Mouse (Mus musculus) monocyte, adult 5-6 weeks (primary cell): ENCODE results near the gene Ppm1m. TPM values are rescaled to one million over a fixed set of nuclear protein-coding genes. Genes with fewer than 3 reads are reported as not detected.

Source experiments
- ATAC-seq: fragments of 153-309, 156-312 bp; replicated peaks from 2 replicates; pipeline ENCODE4 v1.8.0; 2017; ENCODE audit warnings: mild to moderate bottlenecking; ENCODE audit not compliant: low TSS enrichment, insufficient number of reproducible peaks, severe bottlenecking, poor library complexity, low FRiP score
- total RNA-seq: library from RNA; stranded (forward); fragments of 200-1000, 200-491, 200-594 nt; gene quantifications from 3 replicates; pipeline ENCODE4 v1.2.3, GENCODE M21; 2017

The Ppm1m gene
- total RNA-seq, 1 experiment from 2014 or later: 30.2 TPM

GRCm38 (mm10) chr9:106222994-106223393, 23.4 kb upstream of the Ppm1m start:
- ATAC-seq: 0 out of 2 replicates have a peak, but pooled peaks have one; percentile 37

DNA sequence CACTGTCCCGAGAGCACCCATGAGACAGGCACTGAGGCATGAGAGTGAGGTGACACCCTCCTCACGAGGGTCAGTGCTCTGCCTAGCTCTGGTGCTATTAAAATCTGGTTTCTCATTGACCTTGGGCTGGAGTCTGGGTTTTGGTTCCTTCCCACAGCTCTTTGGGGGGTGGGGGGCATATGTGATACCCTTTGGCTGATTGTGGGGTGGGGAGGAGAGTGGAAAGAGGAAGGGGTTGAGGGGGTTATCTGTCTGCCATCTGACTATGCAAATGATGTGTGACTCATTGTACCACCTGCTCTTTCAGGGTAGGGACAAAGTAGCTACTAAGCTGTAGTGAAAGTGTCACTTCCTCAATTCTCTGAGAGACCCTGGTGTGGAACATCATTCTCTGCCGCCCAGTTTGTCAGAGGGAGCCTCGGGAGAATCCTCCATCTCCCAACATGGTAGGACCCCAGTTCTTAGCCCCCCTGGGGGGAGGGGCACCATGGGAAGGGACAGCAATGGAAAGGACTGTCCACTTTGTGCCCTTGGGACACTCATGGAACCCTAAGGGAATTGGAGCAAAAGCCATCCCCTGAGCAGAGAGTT, 22.8 kb upstream of the Ppm1m start, which contains the start of gene Tlr9:
Gene Tlr9 (plus strand): TSS at position 338 of the 591 bp plus-strand sequence.
- peak; percentile 69 for ATAC-seq

- ATAC-seq: no peak
These were observed 21.5 kb upstream of the Ppm1m start for GRCm38 (mm10) chr9:106220894-106221523.

- ATAC-seq: no peak
These were observed 17.4 kb upstream of the Ppm1m start for GRCm38 (mm10) chr9:106216971-106217370.

DNA sequence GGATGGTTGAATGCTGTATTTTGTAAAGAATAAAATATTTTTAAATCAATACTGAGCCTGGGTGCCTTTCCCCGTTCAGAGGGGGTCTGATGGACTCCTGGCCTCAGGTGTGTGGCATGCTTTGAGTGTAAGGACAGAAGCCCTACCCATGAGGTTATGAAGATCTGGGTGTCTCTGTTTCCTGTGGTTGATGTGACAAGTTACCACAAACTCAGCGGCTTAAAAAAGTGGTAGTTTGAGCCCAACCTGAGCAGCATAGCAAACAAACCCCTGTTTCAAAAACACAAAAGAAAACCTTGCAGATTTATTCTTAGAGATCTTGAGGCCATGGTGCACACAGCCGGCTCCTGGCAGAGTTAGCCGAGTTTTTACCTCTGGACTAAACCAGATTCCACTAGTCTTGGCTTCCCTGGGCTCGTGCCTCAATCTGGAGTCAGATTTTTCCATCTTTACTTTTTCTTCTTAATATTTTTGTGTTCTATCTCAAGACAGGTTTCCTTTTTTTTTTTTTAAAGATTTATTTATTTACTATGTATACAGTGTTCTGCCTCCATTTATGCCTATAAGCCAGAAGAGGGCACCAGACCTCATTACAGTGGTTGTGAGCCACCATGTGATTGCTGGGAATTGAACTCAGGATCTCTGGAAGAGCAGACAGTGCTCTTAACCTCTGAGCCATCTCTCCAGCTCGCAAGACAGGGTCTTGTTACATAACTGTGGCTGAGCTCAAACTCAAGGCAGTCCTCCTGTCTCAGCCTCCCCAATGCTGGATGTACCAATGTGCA, 16.0 kb upstream of the Ppm1m start:
- ATAC-seq: no peak

DNA sequence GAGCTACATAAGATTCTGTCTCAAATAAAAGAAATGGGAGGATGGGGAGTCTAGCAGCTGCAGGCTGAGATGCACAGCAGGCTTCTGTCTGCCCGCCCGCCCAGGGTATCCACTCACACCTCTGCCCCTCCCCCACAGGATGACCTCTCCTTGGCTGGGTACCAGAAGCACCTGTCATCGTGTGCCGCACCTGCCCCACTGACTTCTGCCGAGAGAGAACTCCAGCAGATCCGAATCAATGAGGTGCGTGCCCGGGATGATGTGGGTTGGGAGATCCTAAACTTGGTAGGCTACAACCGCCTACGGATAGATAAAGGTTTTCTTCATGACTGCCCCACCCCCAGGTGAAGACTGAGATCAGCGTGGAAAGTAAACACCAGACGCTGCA, 13.0 kb upstream of the Ppm1m start:
- ATAC-seq: no peak

DNA sequence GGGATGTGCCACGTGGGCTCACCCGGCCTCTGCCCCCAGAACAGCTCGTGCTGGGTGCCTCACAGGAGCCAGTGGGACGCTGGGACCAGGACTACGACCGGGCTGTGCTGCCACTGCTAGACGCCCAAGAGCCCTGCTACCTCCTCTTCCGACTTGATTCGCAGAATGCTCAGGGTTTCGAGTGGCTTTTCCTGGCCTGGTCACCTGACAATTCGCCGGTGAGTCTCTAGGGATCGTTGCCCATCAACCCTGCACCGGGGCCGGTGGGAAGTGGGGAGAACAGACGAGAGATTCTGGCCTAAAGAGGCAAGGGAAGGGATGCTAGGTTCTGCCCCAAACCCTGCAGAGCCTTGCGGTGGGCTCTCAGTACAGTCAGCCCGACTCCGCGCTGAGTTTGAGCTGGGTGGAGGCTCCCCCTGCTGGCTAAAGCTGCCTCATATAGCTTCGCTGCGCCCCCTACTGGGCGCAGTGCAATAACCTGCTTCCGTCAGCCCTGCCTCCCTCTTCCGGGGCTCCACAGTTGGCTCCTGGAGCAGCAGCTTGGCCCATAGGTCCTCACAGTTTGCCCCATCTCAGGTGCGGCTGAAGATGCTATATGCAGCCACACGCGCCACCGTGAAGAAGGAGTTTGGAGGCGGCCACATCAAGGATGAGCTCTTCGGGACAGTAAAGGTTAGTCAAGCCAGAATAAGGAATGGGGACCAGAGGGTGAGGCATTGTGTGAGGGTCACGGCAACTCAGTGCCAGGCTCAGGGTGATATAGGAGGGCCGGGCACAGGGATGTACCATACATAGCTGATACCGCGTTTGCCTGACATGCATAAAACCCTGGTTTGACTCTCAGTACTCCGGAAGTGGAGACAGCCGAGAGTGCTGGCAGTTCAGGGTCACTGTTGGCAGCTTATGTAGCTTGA, 12.4 kb upstream of the Ppm1m start:
- ATAC-seq: peak; percentile 87

DNA sequence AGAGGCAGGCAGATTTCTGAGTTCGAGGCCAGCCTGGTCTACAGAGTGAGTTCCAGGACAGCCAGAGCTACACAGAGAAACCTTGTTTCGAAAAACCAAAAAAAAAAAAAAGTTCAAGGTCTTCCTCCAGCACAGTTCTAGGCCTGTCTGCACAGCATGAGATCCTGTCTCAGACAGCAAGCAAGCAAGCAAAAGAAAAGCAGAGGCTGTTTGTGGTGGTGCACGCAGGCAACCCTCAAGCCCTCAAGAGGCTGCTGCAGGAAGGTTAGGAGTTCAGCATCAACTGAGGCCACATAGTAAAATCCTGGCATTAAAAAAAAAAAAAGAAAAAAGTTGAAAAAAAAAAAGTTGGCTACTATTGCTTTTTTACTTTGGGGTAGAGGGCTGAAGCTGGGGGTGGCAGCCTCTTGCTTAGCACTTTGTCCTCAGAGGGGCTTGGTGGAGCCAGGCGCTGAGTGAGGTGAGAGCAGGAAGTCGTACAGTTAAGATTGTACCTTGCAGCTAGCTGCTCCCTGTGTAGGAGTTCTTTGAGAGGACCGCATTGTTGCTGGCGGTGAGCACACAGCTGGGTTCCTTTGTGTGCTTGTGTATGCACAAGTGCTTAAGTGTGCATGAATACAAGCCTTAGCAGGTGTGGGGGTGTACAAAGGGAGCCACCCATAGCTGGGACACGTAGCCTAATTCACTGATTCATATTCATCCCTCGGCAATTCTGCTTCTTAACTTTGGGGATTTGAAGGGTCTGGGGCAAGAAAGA, 11.5 kb upstream of the Ppm1m start:
- no peak for ATAC-seq

DNA sequence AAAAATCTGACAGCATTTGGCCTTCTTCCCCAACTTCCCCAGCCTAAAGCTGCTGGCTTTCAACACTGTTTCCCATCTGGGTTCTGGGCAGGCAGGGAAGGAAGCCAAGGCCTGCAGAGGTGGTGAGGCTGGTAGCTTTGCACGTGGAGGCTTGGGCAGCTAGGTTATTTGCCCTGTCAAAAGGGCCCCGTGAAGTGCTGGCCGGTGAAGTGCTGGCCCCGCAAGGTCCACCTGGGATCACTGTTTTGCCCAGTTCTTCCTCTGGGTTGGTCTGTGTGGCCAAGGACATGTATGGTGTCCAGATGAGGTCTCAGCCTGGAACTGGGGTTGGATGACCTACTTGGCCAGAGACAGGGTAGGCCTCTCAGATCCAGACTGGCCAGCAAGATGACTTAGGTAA, 10.4 kb upstream of the Ppm1m start:
- no peak for ATAC-seq

DNA sequence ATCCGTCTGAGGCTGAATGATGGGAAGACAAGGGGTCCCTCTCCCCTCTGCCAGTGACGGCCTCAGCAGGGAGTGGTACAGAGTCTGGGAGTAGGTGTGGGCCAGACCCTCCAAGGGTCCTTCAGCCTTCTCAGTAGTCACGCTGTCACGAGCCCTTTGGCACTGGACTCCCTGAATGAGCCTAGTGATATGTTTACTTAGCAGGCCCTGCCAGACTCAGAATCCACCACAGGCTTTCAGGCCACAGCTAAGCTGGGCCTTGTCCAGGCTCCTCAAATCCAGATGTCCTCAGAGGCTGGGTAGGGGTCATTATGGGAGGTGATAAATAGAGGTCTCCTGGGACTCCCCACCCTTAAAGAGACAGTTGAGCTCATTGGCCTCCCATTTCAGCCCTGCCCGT, 8.6 kb upstream of the Ppm1m start:
- ATAC-seq: no peak

DNA sequence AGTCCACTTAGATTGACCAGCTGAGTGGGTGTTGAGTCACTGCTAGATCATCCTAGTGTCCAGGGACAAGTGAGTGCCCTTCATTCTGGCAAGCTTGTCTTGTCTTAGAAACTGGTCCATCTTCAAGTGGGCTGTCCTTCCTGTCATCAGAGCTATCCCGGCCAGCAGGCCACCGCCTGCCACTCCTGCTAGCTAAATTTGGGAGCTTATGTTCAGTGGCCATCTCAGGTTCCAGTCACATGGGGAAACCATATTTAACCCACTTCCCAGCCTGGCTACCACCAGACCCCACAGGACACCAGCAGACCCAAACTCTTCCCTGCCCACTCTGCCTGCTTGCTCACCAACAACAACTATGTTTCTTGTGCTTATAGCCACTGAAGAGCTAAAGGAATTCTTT, 7.0 kb upstream of the Ppm1m start:
- ATAC-seq: no peak

GRCm38 (mm10) chr9:106205713-106206290, 6.3 kb upstream of the Ppm1m start:
- no peak for ATAC-seq

- 0 out of 2 replicates have a peak, but pooled peaks have one; percentile 25 for ATAC-seq
These were observed 4.7 kb upstream of the Ppm1m start for GRCm38 (mm10) chr9:106203990-106204851.

DNA sequence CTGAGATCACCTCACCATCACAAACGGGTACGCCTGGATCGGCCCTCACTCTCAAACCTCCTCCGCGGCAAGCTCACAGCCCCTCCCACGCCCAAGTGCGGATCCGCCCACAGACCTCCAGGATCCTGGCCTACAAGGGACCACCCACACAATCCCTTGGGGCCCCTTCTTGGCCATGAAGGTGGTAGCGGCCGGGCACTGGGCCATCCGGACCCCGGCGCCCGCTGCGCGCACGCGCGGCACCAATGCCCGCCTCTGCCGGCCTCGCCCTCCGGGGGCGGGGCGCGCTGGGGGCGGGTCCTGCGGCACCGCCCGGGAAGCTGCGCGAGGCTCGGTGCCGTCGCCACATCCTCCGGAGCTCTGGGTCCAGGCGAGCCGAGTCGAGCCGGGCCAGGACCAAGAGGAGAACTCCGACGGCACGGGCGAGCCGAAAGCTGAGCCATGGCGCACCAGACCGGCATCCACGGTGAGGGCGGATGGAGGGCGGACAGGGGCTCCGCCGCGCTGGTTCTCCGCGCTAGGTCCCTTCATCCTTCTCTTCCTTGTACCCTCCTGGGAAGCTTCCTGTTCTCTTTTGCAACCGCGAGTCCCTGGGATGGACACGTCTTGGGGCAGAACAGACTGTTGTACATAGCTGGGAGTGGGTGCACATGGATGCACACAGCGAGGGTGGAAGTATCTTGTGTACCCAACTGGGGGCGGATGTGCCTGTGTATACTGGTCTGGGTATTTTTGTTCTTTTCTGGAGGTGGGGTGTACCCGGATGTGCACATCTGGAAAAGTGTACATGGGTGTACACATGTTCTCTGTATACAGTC, 3.5 kb upstream of the Ppm1m start, which contains the start of gene Twf2:
Gene Twf2 (plus strand): TSS at position 290 of the 818 bp plus-strand sequence.
- peak; percentile 46; the same call in 1 of the 2 replicates for ATAC-seq

DNA sequence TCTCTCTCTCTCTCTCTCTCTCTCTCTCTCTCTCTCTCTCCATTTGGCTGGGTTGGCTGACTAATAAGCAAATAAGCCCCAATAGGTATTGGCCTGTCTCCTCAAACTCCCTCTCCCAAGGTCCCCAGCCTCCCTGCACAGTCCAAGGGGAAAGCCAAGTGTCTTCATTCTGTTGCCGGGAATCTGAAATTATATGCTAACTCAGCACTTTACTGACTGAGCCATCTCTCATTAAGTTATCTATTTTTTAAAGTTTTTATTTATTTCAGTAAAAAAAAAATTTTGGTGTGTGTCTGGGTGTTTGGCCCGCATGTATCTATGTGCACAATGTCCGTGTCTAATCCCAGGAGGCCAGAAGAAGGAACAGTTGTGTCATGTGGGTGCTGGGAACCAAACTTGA, 2.3 kb upstream of the Ppm1m start:
- no peak for ATAC-seq

DNA sequence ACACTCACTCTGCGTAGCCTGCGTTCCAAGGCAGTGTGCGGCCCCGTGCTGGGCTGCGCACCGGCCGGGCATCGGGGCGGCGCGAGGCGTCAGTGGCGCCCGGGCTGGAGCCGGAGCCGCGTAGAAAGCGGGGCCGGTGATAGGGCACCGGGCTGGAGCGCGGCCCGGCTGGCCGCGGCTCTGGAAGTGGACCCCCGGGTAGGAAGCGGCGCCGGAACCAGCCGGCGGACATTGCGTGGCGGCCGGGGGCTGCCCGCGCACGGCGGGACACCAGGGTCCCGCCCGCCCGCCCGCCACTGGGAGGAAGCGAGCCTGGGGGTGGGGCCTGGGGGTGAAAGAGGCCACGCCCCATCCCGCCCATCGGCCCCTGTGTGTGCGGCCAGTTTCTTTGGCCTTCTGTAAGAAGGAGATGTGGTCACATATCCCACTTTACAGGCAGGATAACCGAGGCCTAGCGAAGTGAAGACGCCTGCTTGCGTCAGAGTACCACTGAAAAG, 536 bp downstream of the Ppm1m start:
- peak; percentile 34 for ATAC-seq
